Mouse (Mus musculus): ENCODE data around the gene Cldn6. TPM values are rescaled to one million over a fixed set of nuclear protein-coding genes. Genes with fewer than 3 reads are reported as not detected.

The Cldn6 gene
- total and polyA plus RNA-seq, 3 experiments: not detected

GRCm38 (mm10) chr17:23722376-23723125 lies 43.5 kb downstream of the Cldn6 start, which contains the start of gene 1520401A03Rik:
Gene 1520401A03Rik, minus strand, starts transcription at chr17:23722783.
- H3K79me2 ChIP-seq (ENCODE audit: control insufficient read depth, insufficient read depth, low read length, poor library complexity): peaks cover 8% of the 10 kb centered on the region
- no peak for DNase-seq (ENCODE audit: low read depth, low spot score)

GRCm38 (mm10) chr17:23725477-23725876 lies 46.4 kb downstream of the Cldn6 start:
- Histone ChIP-seq H3K9me3 (replicated peaks; ENCODE audit: insufficient read depth, low read length) (no peaks in the 10 kb centered on the region), H3K9ac (ENCODE audit: control insufficient read depth, low read depth, low read length, poor library complexity, severe bottlenecking) (peak overlapping the region; percentile 85), H3K27me3 (ENCODE audit: control insufficient read depth in 1 of 2, insufficient read depth in 2 of 2, low read length in 2 of 2) (no peaks in the 10 kb centered on the region), H3K4me1 (ENCODE audit: control insufficient read depth in 1 of 2, insufficient read depth in 2 of 2, low read length in 2 of 2) (peaks cover 2 to 21% of the 10 kb centered on the region in 2 experiments; a peak in 3 of 4 replicates), H3K79me2 (ENCODE audit: control insufficient read depth, insufficient read depth, low read length, poor library complexity) (peaks cover 8% of the 10 kb centered on the region), H3K27ac (ENCODE audit: control insufficient read depth, low read depth, low read length) (peak overlapping the region; percentile 77), H3K4me3 (ENCODE audit: control insufficient read depth in 1 of 2, insufficient read depth in 1 of 2, low read depth in 2 of 2, low read length in 2 of 2) (peak overlapping the region; percentile 60 to 65), H3K36me3 (ENCODE audit: control insufficient read depth in 1 of 2, insufficient read depth in 2 of 2, low read length in 2 of 2) (peaks cover 0 to 16% of the 10 kb centered on the region in 2 experiments; a peak in 2 of 4 replicates)
- DNase-seq (ENCODE audit: low read depth, low spot score): peak; percentile 75
- TF ChIP-seq ELF1 (IDR thresholded peaks at IDR 0.05; ENCODE audit: low read depth, low read length) (0 out of 2 replicates have a peak, but pooled peaks have one; percentile 4), MYB (IDR thresholded peaks at IDR 0.05; ENCODE audit: low read depth, low read length) (no peak), E2F4 (IDR thresholded peaks at IDR 0.05; ENCODE audit: borderline replicate concordance, low read depth, low read length) (peak; percentile 38; the same call in 1 of the 2 replicates)

More at GRCm38 (mm10) chr17:23722376-23723125, 43.5 kb downstream of the Cldn6 start, which contains the start of gene 1520401A03Rik:
- TF ChIP-seq RAD21 (IDR thresholded peaks at IDR 0.05; ENCODE audit: low read depth, low read length): no peak
- TF ChIP-seq CHD1 (IDR thresholded peaks at IDR 0.05; ENCODE audit: low read depth, low read length): no peak
- no peak for TF ChIP-seq GATA1 (IDR thresholded peaks at IDR 0.05; ENCODE audit: low read depth, low read length)
- TF ChIP-seq MYC (IDR thresholded peaks at IDR 0.05; ENCODE audit: low read depth, low read length): no peak
- TF ChIP-seq SIN3A (IDR thresholded peaks at IDR 0.05; ENCODE audit: low read length): no peak
- TF ChIP-seq MYB (IDR thresholded peaks at IDR 0.05; ENCODE audit: low read depth, low read length): no peak
- no peak for TF ChIP-seq USF1 (IDR thresholded peaks at IDR 0.05; ENCODE audit: low read depth, low read length)
- TF ChIP-seq NELFE (IDR thresholded peaks at IDR 0.05; ENCODE audit: low read depth, low read length): no peak
- no peak for TF ChIP-seq POLR2AphosphoS5 (IDR thresholded peaks at IDR 0.05; ENCODE audit: borderline replicate concordance, low read depth, low read length)
- Histone ChIP-seq H3K36me3 (ENCODE audit: control insufficient read depth in 1 of 2, insufficient read depth in 2 of 2, low read length in 2 of 2) (peaks cover 0 to 9% of the 10 kb centered on the region in 2 experiments; a peak in 2 of 4 replicates), H3K27ac (ENCODE audit: control insufficient read depth, low read depth, low read length) (no peak within 1 kb of the TSS), H3K9me3 (replicated peaks; ENCODE audit: insufficient read depth, low read length) (no peaks in the 10 kb centered on the region), H3K4me1 (ENCODE audit: control insufficient read depth in 1 of 2, insufficient read depth in 2 of 2, low read length in 2 of 2) (peaks cover 2 to 16% of the 10 kb centered on the region in 2 experiments; a peak in 3 of 4 replicates), H3K9ac (ENCODE audit: control insufficient read depth, low read depth, low read length, poor library complexity, severe bottlenecking) (no peak within 1 kb of the TSS), H3K4me3 (ENCODE audit: control insufficient read depth in 1 of 2, insufficient read depth in 1 of 2, low read depth in 2 of 2, low read length in 2 of 2) (no peak within 1 kb of the TSS), H3K27me3 (ENCODE audit: control insufficient read depth in 1 of 2, insufficient read depth in 2 of 2, low read length in 2 of 2) (peaks cover 0 to 3% of the 10 kb centered on the region in 2 experiments; a peak in 2 of 4 replicates)
